Mouse (Mus musculus) mesoderm, embryonic 11.5 days (tissue): Measurements from ENCODE around the gene Mast3.
"Not testable (repeated sequence)": the region's sequence is repeated elsewhere in the genome, so short reads cannot be mapped to it uniquely, and the experiment has no call there.

Experiments
- DNase-seq: peaks from one replicate; pipeline ENCODE4 v3.0.0-alpha.2; 2012; ENCODE audit warnings: low read depth, low spot score

Mast3 gene

DNA sequence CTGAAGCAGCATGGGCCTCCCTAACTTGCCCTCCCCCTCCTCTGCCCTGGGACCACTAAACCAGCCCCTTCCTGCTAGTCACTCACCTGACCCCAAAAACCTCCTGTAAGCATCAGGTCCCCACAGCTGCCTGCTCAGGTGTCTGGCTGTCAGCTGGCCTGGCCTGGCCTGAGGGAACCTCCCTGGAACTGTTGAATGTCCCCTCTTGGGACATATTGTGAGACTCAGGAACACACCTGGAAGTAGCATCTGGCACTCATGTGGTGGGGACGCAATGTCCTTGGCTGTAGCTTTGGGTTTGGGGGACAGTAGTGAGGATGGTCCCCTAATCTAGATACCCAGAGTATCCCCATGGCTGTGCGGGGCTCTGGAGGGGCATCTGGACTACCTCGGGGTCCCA is 29.2 kb upstream of the Mast3 start:
- DNase-seq = no peak

DNA sequence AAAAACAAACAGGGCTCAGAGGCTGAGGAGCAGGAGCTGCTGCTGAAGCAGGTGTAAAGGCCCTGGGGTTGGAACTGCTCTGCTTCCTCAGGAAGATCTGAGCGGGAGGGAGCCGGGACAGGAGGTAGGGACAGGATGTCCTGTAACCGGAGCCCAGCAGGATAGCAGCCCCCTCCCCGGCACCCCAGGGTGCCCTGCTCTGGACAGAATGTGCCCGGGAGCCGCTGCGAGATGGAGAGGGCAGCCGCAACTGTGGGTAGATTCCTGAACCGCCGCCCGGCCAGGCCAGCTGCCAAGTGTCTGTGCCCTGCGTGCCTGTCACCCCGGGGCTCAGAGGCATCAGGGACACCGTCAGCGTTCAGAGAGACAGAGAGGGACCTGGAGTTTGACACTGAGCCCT is 28.7 kb upstream of the Mast3 start:
- DNase-seq = no peak

DNA sequence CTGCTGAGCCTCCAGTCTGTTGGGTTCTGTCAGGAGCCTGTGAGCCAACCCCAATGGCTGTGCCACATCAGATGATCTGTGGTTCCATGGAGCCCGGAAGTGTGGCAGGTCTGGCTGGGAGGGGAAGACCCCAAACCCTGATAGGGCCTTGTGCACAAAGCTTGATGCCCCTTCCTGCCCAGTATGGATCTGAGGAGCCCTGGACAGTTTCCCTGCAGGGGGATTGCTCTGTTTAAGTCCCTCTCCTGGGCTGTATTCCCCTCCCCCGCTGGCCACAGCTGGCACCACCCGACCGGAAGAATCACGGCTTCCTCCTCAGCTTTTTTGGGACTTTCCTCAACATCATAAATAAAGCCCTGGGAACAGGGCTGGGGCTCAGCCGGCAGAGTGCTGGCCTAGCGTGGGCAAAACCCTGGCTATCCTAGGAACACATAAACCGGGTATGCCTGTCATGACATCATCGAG is 28.2 kb upstream of the Mast3 start:
- DNase-seq = no peak

DNA sequence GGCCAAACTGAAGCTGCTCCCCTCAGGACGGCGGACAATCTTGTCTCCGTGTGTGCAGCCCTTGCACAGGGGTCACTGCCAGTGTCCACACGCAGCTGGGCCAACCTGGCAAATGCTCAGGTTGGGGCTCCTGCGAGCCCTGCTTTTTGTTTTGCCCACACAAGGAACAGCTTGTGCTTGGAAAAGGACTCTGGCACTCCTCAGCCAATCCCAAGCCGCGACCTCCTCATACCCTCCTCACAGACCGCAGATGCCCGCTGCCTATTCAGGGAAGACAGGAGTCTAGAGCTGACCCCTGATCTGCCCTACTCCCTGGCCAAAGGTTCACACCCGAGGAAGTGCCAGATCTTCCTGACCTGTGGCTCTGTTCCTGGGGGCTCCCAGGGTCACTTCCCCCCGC is 27.5 kb upstream of the Mast3 start:
- DNase-seq = no peak

DNA sequence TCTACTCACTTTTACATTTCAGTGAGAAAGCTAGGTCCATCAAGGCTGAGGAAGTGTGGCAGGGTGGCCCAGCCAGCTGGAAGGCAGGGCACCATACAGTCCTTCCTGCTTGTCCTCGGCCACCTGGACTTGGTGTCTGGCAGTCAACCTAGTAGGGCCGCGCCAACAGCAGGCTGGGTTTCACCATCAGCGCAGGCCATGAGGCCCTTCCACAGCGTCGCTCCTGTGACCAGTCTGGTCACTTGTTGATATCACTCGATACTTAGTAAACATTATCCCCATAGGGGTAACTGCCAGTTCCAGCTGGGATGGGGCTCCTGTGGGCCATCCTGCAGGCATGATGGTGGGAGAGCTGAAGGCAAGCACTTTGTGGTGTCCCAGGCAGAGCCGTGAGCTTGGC is 26.7 kb upstream of the Mast3 start:
- DNase-seq = no peak

DNA sequence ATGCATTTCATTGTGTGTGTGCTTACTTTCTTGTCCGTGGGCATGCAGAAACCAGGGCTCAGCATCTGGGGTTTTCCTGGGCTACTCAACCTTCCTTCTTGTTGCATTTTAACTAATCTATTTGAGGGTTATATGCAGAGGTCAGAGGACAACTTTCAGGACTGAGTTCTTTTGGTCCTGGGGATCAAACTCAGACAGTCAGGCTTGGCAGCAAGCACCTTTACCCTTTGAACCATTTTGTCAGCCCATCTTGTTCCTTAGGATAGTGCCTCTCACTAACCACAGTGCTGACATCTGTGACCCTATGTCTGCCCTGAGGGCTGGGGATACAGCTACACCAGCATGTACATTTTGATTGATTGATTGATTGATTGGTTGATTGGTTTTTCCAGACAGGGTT is 22.9 kb upstream of the Mast3 start:
- no peak for DNase-seq

DNA sequence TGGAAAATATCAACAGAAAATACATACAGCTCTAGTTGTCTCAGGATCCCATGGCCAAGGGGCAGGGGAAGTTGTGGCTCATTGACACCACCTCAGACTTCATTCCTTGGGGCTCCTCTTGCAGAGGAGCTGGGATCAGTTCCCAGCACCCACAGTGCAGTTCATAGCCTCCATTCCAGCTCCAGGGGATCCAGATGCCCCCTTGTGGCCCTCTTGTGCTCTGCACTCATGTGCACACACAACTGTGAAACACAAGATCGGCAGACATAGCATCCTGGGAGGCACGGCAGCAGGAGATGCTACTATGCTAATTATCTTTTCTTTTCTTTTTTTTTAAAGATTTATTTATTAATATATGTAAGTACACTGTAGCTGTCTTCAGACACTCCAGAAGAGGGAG is 22.2 kb upstream of the Mast3 start:
- DNase-seq = no peak

DNA sequence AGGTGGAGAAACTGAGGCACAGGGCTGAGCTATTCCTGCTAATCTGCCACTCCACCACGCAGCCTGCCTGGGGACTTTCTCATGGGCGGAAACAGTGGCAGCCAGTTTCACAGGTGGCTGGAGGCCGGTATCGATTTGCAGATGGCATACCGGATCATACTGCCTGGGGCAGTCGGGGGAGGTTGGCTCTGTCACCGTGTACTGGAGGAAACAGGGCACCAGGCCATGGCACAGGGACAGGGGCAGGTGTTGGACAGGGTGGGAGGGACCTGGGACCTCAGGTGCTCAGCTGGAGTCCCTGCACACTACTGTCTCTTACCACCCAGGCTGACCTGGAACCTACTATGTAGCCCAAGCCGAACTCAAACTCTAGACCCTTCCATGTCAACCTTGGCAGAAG is 21.0 kb upstream of the Mast3 start:
- DNase-seq = no peak

DNA sequence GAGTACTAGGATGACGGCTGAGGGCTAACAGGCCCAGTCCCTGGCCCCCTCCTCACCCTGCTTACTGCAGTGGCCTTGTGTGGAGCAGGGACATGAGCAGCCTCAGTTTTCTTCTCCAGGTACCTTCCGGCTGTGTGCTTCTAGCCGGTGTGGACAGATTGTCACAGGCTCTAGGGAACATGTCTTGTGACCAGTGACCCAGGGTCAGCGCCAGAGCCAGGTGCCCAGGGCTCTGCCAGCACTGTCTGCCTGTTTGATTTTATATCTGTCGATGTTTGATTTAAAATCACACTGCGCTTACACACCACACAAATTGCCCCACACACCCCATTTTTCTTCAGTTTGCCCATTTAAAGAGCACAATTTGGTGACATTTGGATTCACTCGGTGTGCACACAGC is 18.9 kb upstream of the Mast3 start:
- DNase-seq = no peak

DNA sequence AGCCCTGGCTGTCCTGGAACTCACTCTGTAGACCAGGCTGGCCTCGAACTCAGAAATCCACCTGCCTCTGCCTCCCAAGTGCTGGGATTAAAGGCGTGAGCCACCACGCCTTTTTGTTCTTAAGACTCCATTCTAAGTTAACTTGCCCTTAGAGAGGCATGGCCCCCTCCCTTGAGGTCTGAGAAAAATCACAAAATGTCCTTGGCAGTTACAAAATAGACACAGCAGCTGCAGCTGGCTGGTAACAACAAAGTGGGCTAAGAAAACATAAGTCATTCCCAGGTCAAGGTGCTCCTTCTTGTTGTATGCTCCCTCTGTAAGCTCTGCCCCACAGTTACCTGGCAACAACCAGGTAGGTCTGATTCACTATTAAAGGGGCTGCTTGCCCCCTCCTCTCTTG is 17.7 kb upstream of the Mast3 start:
- not testable (repeated sequence) for DNase-seq

DNA sequence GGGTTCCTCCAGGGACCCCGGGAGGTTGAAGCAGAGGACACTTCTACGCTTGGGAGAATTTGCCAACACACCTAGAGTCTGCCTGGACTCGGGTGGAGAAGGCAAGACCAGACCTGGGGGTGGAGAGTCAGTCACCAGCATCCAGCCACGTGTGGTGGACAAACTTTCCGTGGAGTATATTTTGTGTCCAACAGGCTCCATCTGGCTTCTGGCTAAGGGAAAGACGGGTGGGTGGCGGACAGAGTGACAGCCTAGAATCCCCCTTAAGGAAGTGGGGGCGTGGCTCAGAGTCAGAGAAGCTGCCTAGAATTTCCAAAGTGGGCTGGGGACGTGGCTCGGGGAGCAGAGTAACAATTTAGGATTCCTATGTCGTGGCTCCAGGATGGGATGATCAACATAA is 17.1 kb upstream of the Mast3 start:
- DNase-seq = no peak

DNA sequence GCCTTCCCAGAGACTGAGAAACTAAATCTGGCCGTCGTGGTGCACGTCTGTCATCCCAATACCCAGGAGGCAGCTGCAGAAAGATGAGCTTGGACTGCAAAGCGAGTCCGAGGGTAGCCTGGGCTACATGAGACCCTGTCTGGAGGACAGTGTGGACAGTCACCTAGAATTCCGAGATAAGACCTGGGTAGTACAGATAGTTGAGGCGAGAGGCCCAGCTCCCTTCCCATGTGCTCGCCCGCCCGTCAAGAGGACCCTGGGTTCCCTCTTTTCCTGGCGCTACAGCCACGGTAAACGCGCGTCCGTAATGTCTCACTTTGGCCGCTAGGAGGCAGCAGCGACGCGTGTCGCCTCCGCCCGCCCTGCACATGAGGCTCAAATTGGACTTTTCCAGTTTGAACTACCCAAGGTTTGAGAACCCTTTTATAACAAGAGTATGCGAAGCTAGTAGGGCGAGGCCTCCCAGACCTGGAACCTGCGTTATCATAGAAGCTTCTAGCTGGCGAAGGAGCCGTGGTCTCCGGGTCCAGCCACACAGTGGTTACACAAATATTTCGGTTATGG is 16.6 kb upstream of the Mast3 start:
- peak; percentile 79 for DNase-seq

DNA sequence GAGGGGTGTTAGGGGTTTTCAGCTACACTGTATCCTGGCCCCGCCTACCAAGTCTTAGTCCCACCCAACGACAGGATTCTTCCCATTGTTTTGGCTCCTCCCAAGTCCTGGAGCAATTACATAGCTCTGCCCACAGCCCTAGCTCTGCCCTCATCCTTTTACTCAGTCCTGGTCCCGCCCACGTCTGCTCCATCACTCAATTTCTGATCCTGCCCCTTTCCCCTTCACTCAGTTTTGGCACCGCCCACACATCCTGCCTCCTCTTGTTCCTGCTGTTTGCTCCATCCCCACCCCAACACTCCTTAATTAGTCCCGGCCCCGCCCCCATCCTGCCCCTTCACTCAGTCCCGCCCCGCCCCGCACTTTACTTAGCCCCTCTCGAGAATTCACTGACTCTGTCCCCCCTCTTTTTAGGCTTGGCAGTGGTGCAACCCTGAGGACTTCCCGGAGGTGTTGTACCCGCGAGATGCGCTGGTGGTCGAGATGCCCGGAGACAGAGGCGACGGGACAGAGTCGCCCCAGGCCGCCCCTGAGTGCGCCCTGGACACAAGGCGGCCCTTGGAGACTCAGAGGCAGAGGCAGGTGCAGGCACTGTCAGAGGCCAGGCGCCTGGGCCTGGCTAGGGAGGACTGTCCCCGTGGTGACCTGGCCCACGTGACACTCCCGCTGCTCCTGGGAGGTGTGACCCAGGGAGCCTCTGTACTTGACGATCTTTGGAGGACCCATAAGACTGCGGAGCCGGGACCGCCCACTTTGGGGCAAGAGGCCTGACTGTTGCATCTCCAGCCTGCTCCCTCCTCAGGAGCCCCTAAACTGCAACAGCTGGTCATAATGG is 15.5 kb upstream of the Mast3 start:
- DNase-seq = peak; percentile 66

DNA sequence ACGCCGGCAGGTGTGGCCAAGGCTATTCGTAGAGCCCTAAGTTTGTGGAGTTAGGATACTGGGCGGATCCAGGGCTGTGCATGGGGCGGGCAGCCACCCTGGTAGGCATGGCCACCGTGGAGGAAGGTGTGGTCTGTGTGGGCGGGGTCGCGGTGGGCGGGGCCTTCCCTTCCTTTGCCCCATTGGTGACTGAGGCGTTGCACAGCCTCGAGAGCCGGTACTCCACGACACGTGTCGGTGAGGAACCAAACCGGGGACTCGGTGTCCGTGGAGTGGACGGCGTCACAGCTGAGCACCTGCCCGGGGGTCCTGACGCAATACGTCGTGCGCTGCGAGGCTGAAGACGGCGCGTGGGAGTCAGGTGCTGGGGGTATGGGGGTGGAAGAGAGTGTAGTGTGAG is 11.8 kb upstream of the Mast3 start:
- DNase-seq = no peak

DNA sequence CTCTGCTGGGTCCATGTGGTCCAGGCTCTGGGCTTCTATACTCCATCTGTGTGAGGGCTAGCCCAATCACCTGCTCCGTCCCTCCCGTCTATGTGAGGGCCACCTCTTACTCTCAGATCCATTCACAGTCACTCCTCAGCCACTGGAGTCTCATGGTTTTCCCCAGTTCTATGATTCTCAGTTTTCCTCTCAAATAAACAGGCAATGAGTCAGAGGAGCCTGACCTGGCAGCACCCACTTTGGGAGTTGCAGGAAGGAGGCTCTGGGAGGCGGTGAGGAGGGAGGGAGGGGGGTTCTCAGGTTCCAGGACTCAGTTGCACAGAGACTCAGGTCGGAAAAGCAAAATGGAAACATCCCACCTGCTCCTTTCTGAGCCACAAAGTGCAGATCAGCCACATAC is 8.0 kb upstream of the Mast3 start:
- no peak for DNase-seq

DNA sequence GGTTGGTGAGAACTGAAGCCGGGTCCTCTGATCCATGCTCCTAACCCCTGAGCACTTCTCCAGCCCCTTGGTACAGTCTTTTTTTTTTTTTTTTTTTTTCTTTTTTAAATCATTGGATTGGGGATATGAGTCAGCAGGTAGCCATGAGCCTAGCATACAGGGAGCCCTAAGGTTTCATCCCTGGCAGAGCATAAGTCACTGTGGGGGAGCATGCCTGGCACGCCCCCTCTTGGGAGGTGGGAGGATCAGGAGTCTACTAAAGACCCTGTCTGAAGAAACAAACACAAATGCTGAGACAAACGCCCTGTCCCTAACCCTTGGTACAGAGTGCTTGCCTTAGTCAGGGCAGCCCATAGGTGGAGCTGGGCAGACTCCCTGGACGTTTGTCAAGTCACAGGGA is 7.2 kb upstream of the Mast3 start:
- DNase-seq = no peak

DNA sequence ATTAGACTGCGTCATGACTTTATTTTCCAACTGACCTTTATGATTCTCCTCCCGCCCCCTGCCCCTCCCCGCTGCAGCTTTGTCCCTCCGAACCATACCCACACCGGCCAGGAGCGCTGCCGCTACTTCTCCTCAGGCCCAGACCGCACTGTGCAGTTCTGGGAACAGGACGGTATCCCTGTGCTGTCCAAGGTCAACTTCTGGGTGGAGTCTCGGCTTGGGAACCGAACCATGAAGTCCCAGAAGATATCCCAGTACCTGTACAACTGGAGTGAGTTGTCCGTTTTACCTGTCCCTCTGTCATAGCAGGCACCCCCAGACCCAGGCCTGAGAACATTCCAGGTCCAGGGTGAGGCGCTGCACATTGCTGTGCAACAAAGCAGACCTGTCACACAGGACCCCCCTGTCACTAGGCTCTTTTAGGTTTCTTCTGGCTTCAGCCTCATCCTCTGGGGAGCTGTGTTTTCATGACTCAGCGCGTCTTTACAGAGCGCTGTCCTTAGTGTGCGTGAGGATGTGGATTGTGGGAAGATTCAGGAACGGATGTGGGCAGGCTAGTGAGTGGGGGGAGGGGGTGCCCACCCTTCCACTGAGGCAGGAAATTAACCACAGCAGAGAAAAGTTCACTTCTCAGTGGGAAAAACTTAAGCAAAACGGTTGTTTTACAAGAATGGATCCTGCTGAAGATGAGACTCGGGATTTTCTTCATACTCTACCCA is 6.3 kb upstream of the Mast3 start:
- no peak for DNase-seq

DNA sequence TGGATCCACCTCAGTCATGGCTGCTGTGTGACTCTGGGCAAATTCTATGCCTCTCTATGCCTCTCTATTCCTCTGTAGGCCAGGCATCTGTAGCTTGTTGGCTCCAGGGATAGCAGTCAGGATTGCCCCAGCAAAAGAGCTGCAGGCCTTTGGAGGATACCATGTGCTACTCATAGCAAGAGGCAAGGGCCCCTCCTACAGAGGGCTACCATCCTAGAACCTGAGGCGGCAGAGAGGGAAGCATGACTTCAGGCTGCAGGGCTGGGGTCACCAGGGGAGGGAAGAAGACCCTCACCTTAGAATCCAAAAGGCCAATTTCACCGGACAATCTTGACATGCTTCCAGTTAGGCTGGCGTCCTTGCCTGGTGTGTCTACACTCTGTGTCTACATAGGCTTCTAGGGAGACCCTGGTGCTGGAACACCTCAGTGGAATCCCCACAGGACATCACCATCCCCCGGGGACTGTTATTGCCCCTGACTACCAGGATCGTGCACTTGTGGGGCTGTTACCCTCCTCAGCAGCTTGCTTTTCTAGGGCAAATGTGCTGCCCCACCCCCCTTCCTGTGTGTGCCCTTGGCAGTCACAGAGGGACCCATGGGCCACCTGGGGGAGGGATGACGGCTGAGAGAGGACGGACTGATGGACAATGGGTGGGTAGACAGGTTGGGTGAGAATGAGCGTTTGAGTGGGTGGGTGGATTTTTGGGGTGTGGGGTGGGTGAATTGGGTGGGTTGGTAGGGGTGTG is 4.3 kb upstream of the Mast3 start:
- no peak for DNase-seq

DNA sequence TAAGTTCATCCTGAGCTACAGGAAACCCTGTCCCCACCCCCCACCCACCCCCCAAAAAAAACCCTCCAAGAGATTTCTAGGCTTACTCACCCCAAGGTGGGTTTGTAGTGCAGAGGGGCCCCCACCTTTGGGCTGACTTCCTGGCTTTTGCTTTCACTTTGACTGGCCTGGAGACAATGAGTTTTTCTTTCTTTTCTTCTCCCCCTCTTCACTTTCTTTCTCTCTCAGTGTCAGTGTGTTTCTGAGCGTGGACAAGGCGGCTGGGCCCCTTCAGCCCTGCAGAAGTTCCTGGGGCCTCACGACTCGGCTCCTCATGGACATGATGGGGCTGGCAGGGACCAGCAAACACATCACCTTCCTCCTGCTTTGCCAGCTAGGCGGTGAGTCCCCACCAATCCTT is 3.4 kb upstream of the Mast3 start, which contains the start of gene Il12rb1:
Gene Il12rb1, plus strand, starts transcription at position 211 of the 400 bp plus-strand sequence.
- no peak for DNase-seq

DNA sequence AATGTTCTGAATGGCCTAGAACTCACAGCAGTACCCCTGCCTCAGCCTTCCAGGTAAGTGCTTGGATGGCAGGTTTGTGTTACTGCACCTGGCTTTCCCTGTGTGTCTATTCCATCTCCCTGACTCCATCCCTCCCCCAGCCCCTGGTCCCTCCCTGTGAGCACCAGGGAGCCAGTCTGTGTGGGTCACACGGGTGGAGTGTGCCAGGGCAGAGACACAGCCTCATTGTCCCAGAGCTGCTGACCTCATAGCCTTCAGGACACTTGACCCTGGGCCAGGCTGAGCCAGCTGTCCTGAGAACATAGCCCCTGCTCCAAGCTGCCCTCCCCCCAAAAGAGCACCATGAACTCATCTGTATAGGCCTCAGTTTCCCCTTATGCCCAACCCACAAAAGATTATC is 2.5 kb upstream of the Mast3 start:
- no peak for DNase-seq

DNA sequence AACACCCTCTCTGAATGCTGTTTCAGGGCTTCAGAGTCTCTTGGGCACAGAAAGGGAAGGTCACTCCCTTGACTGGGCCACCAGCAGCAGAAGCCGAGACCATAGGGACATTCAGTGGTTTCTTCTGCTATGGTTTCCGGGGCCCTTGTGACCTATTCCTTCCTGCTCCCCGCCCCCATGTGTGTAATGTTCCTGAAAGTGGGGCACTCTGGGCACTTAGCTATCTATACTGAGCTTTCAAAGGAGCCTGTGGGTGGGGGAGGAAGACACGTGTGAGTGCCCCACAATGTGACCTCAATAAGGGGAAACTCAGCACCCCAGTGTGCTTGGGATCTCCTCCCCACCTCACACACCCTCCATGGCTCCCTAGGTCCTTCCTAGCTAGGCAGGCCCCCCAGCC is 1.7 kb upstream of the Mast3 start:
- DNase-seq = no peak
